Mouse (Mus musculus): Measurements from ENCODE around the gene Fam180a.

GRCm38 (mm10) chr6:35313520-35313919, 12.4 kb downstream of the Fam180a start:
- TF ChIP-seq MYC (IDR thresholded peaks at IDR 0.05; ENCODE audit: low read depth, low read length) (no peak), TCF12 (IDR thresholded peaks at IDR 0.05; ENCODE audit: low read depth, low read length) (no peak), CTCF (conservative IDR thresholded peaks at IDR 0.05 in 1 of 2, IDR thresholded peaks at IDR 0.05 in 1 of 2; ENCODE audit: low read depth in 2 of 2, low read length in 2 of 2) (no peak)
